Mouse (Mus musculus) activated CD4-positive, CD25-positive, alpha-beta regulatory T cell, adult 9 weeks (primary cell): ENCODE measurements around the gene Lrch3. TPM values are rescaled to one million over a fixed set of nuclear protein-coding genes. Genes with fewer than 3 reads are reported as not detected.

Source experiments
- polyA plus RNA-seq: library from polyadenylated mRNA; unstranded; fragments of 100-300 nt; shearing (Covaris generic); gene quantifications from one replicate; pipeline ENCODE4 v1.2.1, GENCODE M21; 2017

The Lrch3 gene
- 91.0 TPM for polyA plus RNA-seq

GRCm38 (mm10) chr16:32913937-32914881 lies at the start of gene Lrch3:
TSS of gene Lrch3 (plus strand) at chr16:32914100.

GRCm38 (mm10) chr16:32877343-32878156 lies 36.4 kb upstream of the Lrch3 start, which contains the start of the genes Fyttd1 and Rubcn:
TSS of gene Fyttd1 (plus strand) at chr16:32877500.
TSS of gene Rubcn (minus strand) at chr16:32877766.

GRCm38 (mm10) chr16:33056095-33056785 lies 142.3 kb downstream of the Lrch3 start, which contains the start of the genes Iqcg and Rpl35a:
TSS of gene Iqcg (minus strand) at chr16:33056218.
TSS of gene Rpl35a (plus strand) at chr16:33056453.

GRCm38 (mm10) chr16:33062024-33062681 lies 148.3 kb downstream of the Lrch3 start, which contains the start of gene Lmln:
TSS of gene Lmln (plus strand) at chr16:33062521.

Other genes starting within 250 kb of the Lrch3 start
- gene Muc4, start 178.2 kb upstream of the Lrch3 start, polyA plus RNA-seq = 0.27 TPM
- gene Muc20, start 116.7 kb upstream of the Lrch3 start, polyA plus RNA-seq = 0.55 TPM
- gene Smbd1, start 103.6 kb upstream of the Lrch3 start, polyA plus RNA-seq = not detected
- 80.6 TPM for gene Fyttd1, start 36.6 kb upstream of the Lrch3 start, polyA plus RNA-seq
- gene Rubcn, start 36.3 kb upstream of the Lrch3 start, polyA plus RNA-seq = 24.7 TPM
- 0.44 TPM for gene Iqcg, start 142.1 kb downstream of the Lrch3 start, polyA plus RNA-seq
- gene Rpl35a, start 142.4 kb downstream of the Lrch3 start, polyA plus RNA-seq = 801 TPM
- 0.46 TPM for gene Lmln, start 148.4 kb downstream of the Lrch3 start, polyA plus RNA-seq